Mouse (Mus musculus) small intestine, adult 2 months (tissue): ENCODE data around the gene Gm49673.
"Not testable (repeated sequence)": the region's sequence is repeated elsewhere in the genome, so short reads cannot be mapped to it uniquely, and the experiment has no call there.

ENCODE experiments used
- CTCF ChIP-seq: fragments of 200-500 bp; IDR thresholded peaks from 2 replicates; pipeline ENCODE4 v1.5.1; 2012; ENCODE audit warnings: low read depth, mild to moderate bottlenecking, control low read depth, inconsistent platforms, low read length, moderate library complexity, mixed read lengths; ENCODE audit not compliant: insufficient replicate concordance, insufficient read length; ENCODE audit errors: extremely low read depth
- POLR2A ChIP-seq: fragments of 200-500 bp; IDR thresholded peaks from 2 replicates; pipeline ENCODE4 v1.6.1; 2012; ENCODE audit warnings: low read depth, mild to moderate bottlenecking, control low read depth, inconsistent platforms, low read length, moderate library complexity

DNA sequence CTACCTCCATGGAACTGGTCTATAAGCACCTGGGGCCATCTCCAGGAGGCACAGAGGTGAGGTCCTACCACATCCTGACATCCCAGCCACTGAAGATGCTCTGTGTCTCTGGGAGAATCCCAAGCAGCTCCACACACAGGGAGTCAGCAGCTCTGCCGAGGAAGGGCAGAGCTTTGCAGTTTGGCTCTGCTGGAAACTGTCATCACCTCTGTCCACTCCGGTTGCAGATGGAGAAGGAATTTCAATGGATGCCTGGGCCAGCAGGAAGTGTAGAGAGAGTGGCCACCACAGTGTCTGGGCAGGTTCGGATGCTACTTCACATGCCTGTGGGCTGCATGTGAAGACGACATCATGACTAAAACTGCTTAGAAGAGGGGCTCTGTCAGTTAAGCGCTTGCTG, 106.4 kb downstream of the Gm49673 start:
- not testable (repeated sequence) for TF ChIP-seq CTCF, POLR2A
